Mouse (Mus musculus) olfactory bulb, adult 2 months (tissue): ENCODE measurements around the gene Gm49325.

Experiments
- CTCF ChIP-seq: fragments of 200-500 bp; IDR thresholded peaks from 2 replicates; pipeline ENCODE4 v1.5.1; 2012; ENCODE audit warnings: low read depth, mild to moderate bottlenecking, low read length, moderate library complexity; ENCODE audit not compliant: insufficient read depth
- POLR2A ChIP-seq: fragments of 200-500 bp; IDR thresholded peaks from 2 replicates; pipeline ENCODE4 v1.6.1; 2012; ENCODE audit warnings: mild to moderate bottlenecking, low read depth, low read length, moderate library complexity; ENCODE audit not compliant: insufficient read depth

- TF ChIP-seq POLR2A = no peak
- TF ChIP-seq CTCF = no peak
These were observed 41.0 kb upstream of the Gm49325 start for GRCm38 (mm10) chr10:77565005-77565404.
